Mouse (Mus musculus) limb, embryonic 15.5 days (tissue): ENCODE measurements around the gene Aspg. TPM values are rescaled to one million over a fixed set of nuclear protein-coding genes. Genes with fewer than 3 reads are reported as not detected.
A peak's percentile ranks its signal among the peaks of the same experiment; 100 is the strongest.

Experiments
- ATAC-seq: fragments of 200-750 bp; cut with Nextera tagmentation; 2 replicates; pipeline ENCODE4 v1.8.0; 2017; ENCODE audit warnings: low read depth, moderate TSS enrichment; ENCODE audit not compliant: insufficient number of reproducible peaks, low FRiP score, low TSS enrichment
- H3K27ac ChIP-seq: fragments of 300-500 bp; sonication (generic); 2 replicates; pipeline ENCODE4 v1.5.1; 2015; ENCODE audit warnings: moderate library complexity, mild to moderate bottlenecking, inconsistent platforms
- H3K27me3 ChIP-seq: fragments of 300-500 bp; sonication (generic); 2 replicates; pipeline ENCODE4 v1.6.1; 2015; ENCODE audit warnings: inconsistent platforms
- H3K36me3 ChIP-seq: fragments of 300-500 bp; sonication (generic); 2 replicates; pipeline ENCODE4 v1.6.1; 2015; ENCODE audit warnings: inconsistent platforms
- H3K4me1 ChIP-seq: fragments of 300-500 bp; sonication (generic); 2 replicates; pipeline ENCODE4 v1.6.1; 2015; ENCODE audit warnings: inconsistent platforms
- H3K4me2 ChIP-seq: fragments of 300-500 bp; sonication (generic); 2 replicates; pipeline ENCODE4 v1.6.1; 2015; ENCODE audit warnings: mild to moderate bottlenecking, inconsistent platforms
- H3K4me3 ChIP-seq: fragments of 300-500 bp; sonication (generic); 2 replicates; pipeline ENCODE4 v1.5.1; 2015; ENCODE audit warnings: mild to moderate bottlenecking, inconsistent platforms
- H3K9ac ChIP-seq: fragments of 300-500 bp; sonication (generic); 2 replicates; pipeline ENCODE4 v1.6.1; 2015; ENCODE audit warnings: inconsistent platforms
- H3K9me3 ChIP-seq: fragments of 300-500 bp; sonication (generic); 2 replicates; pipeline ENCODE4 v1.6.1; 2016; ENCODE audit warnings: inconsistent platforms
- WGBS: fragments of 180-500 bp; shearing (Covaris S2); methylation state at CpG from one replicate; pipeline ENCODE4 v1.1.7; 2015; 5-methylcytosine and 5-hydroxymethylcytosine counted together
- polyA plus RNA-seq: library from polyadenylated mRNA; unstranded; fragments of >200 nt; fragmentation: Nextera tagmentation; extraction: Ambion mirVana; gene quantifications from 2 replicates; pipeline ENCODE4 v1.2.1, GENCODE M21; 2015

Gene Aspg
- 8.0 and 9.2 TPM in 2 replicates for polyA plus RNA-seq

DNA sequence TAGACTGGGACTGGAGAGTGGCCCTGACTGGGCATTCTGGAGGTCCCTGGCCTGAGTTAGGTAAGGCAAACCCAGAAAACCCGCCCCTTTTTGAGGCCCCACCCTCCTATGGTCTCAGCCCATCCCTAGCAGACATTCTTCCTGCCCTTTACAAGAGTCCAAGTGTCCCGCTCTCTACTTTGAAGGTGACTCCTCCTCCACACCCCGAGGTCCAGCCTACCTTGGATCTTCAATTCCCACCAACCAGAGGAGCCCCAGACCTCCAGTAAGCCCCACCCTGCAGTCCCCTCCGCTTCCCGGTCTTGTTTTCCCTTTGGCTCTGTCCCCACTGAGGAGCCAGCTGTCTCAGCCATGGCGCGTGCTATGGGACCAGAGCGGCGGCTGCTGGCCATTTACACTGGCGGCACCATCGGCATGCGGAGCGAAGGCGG, at the start of gene Aspg:
TSS of gene Aspg (plus strand) at position 139 of the 431 bp plus-strand sequence.
- Histone ChIP-seq H3K36me3 (no peaks in the 10 kb centered on the region), H3K27ac (no peak within 1 kb of the TSS), H3K9ac (no peak within 1 kb of the TSS), H3K4me2 (peak within 1 kb of the TSS; percentile 35), H3K4me1 (peaks cover 5% of the 10 kb centered on the region), H3K4me3 (peak within 1 kb of the TSS; percentile 21), H3K27me3 (peaks cover 3% of the 10 kb centered on the region; the same call in 1 of the 2 replicates), H3K9me3 (no peaks in the 10 kb centered on the region)
- ATAC-seq: peak; percentile 60; the same call in 1 of the 2 replicates
- 1% methylated on average over 14 of the region's 14 CpGs for WGBS

DNA sequence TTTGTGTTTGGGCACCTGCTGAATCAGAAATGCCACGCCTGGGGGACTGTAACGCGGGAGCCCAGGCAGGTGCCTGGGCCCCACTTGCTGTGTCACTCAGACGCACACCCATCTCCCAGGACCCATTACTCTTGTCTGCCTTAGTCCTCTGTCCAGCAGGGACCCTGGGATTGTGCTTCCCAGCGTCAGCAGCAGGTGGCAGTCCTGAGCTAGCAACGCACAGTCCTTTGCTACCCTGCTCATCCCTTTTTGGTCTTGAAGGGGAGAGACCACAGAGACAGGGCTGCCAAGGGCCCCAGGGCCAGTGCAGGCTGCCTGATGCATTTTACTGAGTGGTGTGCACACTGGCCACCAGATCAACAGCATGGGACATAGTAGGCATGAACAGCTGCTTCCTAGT, 28.8 kb upstream of the Aspg start:
- no peak overlapping the region for H3K4me2 ChIP-seq
- no peak overlapping the region for H3K4me3 ChIP-seq
- no peak; the same call in 1 of the 2 replicates for ATAC-seq
- no peaks in the 10 kb centered on the region for H3K36me3 ChIP-seq
- H3K9me3 ChIP-seq: no peaks in the 10 kb centered on the region
- H3K9ac ChIP-seq: no peak overlapping the region
- no peaks in the 10 kb centered on the region for H3K27me3 ChIP-seq
- H3K27ac ChIP-seq: no peak overlapping the region
- no peaks in the 10 kb centered on the region for H3K4me1 ChIP-seq
- 10% methylated on average over 6 of the region's 6 CpGs for WGBS

DNA sequence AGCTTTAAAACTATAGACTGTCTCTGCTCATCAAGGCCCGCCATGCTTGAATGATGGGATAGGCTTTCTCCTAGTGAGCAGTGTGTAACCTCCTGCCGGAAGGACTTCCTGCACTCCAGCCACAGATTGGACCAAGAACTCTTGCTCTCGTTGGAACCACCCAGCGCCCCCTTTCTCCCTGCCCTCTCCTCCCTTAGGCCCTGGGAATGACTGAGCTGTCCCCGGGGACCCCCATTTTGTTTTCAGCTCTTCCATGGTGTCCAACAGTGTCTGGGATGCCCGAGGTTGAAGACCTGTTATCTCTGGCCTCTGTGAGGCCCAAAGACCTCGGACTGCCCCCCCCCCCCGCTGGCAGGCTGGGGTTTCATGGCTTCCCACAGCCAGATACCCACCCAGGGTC, 26.6 kb upstream of the Aspg start:
- H3K4me2 ChIP-seq: no peak overlapping the region
- H3K9ac ChIP-seq: no peak overlapping the region
- no peak overlapping the region for H3K4me3 ChIP-seq
- H3K4me1 ChIP-seq: no peaks in the 10 kb centered on the region
- no peaks in the 10 kb centered on the region for H3K9me3 ChIP-seq
- ATAC-seq: no peak
- WGBS: 71% methylated on average over 8 of the region's 8 CpGs
- H3K27ac ChIP-seq: no peak overlapping the region
- H3K36me3 ChIP-seq: no peaks in the 10 kb centered on the region
- no peaks in the 10 kb centered on the region for H3K27me3 ChIP-seq

DNA sequence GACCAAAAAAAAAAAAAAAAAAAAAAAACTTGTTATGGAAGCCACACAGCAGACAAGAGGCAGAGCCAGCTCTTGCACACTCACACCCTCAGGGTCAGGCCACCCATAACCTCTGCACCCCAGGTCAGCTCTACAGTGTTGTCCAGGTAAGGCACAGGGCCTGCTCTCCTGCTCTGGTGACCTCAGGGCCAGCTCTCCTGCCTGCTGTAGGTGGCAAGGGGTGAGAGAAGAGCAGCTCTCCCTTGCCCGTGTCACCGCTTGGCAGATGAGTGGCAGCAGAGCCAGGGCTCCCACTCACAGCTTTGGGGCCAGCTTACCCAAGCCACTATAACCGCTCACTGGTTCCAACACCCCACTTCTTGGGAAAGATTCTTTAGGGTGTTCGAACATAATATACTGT, 25.6 kb upstream of the Aspg start:
- H3K27ac ChIP-seq: no peak overlapping the region
- H3K36me3 ChIP-seq: no peaks in the 10 kb centered on the region
- H3K27me3 ChIP-seq: no peaks in the 10 kb centered on the region
- no peak overlapping the region for H3K4me3 ChIP-seq
- ATAC-seq: no peak
- no peak overlapping the region for H3K4me2 ChIP-seq
- WGBS: 87% methylated on average over 4 of the region's 4 CpGs
- H3K9me3 ChIP-seq: no peaks in the 10 kb centered on the region
- H3K4me1 ChIP-seq: no peaks in the 10 kb centered on the region
- H3K9ac ChIP-seq: no peak overlapping the region

DNA sequence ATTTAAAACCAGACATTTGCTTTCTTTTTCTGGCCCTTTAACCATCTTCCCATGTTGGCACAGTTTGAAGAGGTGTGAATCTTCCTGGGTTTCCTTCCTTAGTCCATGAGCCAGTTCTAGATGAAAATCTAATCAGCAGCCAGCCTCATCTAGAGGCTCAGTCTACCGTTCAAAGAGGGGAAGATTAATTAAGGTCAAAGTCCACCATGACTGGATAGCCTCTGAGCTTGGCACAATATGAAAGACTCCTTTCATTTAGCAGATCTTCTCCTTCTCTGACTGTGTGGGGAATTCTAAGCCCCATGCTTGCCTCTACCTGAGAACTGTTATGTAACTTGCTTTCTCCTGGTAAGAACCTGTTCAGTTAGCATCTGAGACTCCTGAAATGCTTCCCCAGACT, 24.2 kb upstream of the Aspg start:
- ATAC-seq: no peak
- Histone ChIP-seq H3K27ac (no peak overlapping the region), H3K4me2 (no peak overlapping the region), H3K4me3 (no peak overlapping the region), H3K9me3 (no peaks in the 10 kb centered on the region), H3K36me3 (no peaks in the 10 kb centered on the region), H3K4me1 (peaks cover 7% of the 10 kb centered on the region; the same call in 1 of the 2 replicates), H3K9ac (no peak overlapping the region), H3K27me3 (no peaks in the 10 kb centered on the region)
- 54% methylated on average over 1 of the region's 1 CpGs for WGBS

DNA sequence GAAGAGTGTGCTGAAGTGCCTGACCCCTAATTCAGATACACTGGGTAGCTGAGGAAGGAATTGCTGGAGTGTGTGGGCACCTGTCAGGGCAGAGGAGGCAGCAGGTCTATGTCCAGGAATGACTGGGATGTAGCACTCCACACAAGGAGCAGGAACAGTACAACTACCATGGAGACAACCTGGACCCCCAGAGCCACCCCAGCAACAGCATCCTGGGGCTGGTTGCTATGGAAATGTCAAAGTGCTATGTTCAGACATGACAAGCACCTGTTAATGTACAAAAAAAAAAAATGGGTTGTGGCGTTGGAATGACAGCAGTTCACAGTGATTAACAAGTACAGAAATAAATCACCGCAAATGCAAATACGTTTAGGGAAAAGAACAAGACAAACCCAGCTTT, 20.2 kb upstream of the Aspg start:
- no peak overlapping the region for H3K27ac ChIP-seq
- no peaks in the 10 kb centered on the region for H3K9me3 ChIP-seq
- no peaks in the 10 kb centered on the region for H3K36me3 ChIP-seq
- no peak for ATAC-seq
- peaks cover 14% of the 10 kb centered on the region for H3K4me1 ChIP-seq
- no peak overlapping the region for H3K4me3 ChIP-seq
- H3K4me2 ChIP-seq: no peak overlapping the region
- 74% methylated on average over 3 of the region's 3 CpGs for WGBS
- no peak overlapping the region for H3K9ac ChIP-seq
- peaks cover under 1% of the 10 kb centered on the region for H3K27me3 ChIP-seq

DNA sequence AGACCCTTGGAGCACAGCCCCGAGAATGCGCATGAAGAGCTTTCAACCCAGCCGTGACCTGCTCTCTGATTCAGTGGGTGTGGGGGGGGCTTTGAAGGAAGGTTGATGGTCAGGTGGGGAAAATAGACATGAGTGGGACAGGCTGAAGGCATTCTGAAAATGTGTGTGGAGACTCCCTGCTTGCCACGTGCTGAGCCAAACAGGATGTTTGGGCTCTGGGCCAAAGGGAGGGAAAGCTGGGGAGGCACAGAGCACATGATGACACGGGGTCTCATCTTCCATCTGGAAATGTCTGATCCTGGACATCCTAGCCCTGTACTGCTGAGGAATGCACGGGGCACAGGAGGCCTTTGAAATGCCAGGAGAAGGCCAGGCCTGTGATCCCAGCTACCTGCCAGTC, 19.8 kb upstream of the Aspg start:
- no peak for ATAC-seq
- H3K4me3 ChIP-seq: no peak overlapping the region
- no peaks in the 10 kb centered on the region for H3K36me3 ChIP-seq
- H3K9ac ChIP-seq: no peak overlapping the region
- WGBS: 39% methylated on average over 6 of the region's 6 CpGs
- peaks cover 6% of the 10 kb centered on the region for H3K27me3 ChIP-seq
- H3K4me2 ChIP-seq: no peak overlapping the region
- H3K9me3 ChIP-seq: no peaks in the 10 kb centered on the region
- H3K4me1 ChIP-seq: peaks cover 14% of the 10 kb centered on the region
- no peak overlapping the region for H3K27ac ChIP-seq

DNA sequence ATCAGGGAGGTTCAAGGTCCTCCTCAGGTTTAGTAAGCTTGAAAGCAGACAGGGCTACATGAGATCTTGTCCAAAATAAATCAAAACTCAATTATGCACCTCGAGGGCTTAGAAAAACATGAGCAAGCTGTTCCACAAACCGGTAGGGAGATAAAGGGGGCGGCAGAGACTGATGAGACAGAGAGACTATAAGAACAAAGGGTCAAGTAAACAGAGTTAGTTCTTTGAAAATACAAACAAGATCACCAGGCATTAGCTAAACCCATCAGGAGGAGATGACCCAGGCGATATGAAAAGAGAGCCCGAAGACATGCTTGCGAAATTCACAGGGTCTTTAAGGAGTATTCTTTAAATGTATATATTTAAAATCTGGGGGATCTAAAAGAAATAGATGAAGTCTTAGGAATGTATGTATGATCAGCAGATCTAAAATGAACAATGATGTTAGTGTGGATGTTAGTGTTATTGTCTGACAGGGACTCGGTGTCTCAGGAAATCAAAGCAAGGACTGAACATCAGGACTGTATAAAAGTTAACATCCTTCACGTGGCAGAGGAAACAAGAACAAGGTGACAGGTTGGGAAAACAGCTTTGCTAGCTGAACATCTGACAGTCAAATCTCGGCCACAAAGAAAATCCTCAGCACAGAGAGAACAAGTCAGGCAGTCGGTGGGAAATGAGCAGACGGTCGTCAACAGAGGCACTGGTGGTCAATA, 17.7 kb upstream of the Aspg start:
- Histone ChIP-seq H3K27ac (no peak overlapping the region), H3K36me3 (no peaks in the 10 kb centered on the region), H3K9ac (no peak overlapping the region), H3K4me3 (no peak overlapping the region), H3K4me2 (no peak overlapping the region), H3K4me1 (peaks cover 14% of the 10 kb centered on the region), H3K9me3 (no peaks in the 10 kb centered on the region), H3K27me3 (peaks cover 8% of the 10 kb centered on the region)
- 49% methylated on average over 12 of the region's 12 CpGs for WGBS
- ATAC-seq: no peak

DNA sequence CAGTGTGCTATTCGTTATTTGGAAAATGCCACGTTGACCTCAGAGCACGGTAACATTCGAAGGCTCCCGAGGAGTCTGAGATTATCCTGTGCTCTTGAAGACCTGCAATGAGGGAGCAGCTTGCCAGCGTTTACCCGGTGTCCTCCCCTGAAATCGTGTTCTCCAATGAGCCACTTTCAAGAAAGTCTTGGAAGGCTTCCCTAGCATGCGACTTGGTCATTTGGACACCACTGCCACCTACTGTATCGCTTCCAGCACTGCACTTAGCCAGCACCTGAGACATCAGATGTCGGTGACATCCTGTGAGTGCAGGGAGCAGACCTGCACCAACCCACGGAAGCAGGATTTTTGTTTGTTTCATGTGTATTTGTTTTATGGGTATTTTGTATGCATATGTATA, 15.4 kb upstream of the Aspg start:
- Histone ChIP-seq H3K4me2 (peak overlapping the region; percentile 4), H3K27ac (no peak overlapping the region), H3K4me3 (0 out of 2 replicates have a peak overlapping the region, but pooled peaks have one; percentile 1), H3K9me3 (no peaks in the 10 kb centered on the region), H3K27me3 (peaks cover 8% of the 10 kb centered on the region), H3K4me1 (peaks cover 14% of the 10 kb centered on the region), H3K9ac (no peak overlapping the region), H3K36me3 (no peaks in the 10 kb centered on the region)
- no peak for ATAC-seq
- WGBS: 6% methylated on average over 12 of the region's 12 CpGs

DNA sequence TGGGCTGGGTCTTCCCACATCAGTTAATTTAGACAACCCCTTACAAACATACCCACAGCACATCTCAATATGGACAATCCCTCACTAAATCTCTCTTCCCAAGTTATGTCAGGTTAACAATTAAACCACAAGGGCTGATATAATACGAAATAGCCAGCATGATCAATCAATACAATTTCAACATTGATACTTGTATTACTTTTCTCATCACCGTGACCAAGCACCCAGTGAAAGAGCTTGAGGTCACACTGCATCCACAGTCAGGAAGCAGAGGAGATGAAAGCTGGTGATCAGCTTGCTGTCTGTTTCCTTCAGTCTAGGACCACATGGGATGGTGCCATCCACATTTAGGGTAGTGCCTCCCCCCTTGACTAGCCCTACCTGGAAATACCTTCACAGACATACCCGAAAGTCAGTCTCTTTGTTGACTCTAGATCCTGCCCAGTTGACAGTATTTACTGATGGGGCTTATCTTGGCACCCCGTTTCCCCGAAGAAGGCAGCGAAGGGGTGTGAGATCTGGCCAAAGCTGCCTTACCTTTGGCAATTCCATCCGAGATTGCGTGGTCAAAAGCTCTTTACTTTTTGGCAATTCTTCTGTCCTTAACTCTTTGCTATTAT, 12.1 kb upstream of the Aspg start:
- no peak for ATAC-seq
- H3K4me3 ChIP-seq: no peak overlapping the region
- 82% methylated on average over 8 of the region's 8 CpGs for WGBS
- no peak overlapping the region for H3K4me2 ChIP-seq
- H3K27me3 ChIP-seq: peaks cover 8% of the 10 kb centered on the region
- H3K4me1 ChIP-seq: peaks cover 7% of the 10 kb centered on the region
- H3K36me3 ChIP-seq: no peaks in the 10 kb centered on the region
- H3K9ac ChIP-seq: no peak overlapping the region
- H3K9me3 ChIP-seq: no peaks in the 10 kb centered on the region
- H3K27ac ChIP-seq: no peak overlapping the region

DNA sequence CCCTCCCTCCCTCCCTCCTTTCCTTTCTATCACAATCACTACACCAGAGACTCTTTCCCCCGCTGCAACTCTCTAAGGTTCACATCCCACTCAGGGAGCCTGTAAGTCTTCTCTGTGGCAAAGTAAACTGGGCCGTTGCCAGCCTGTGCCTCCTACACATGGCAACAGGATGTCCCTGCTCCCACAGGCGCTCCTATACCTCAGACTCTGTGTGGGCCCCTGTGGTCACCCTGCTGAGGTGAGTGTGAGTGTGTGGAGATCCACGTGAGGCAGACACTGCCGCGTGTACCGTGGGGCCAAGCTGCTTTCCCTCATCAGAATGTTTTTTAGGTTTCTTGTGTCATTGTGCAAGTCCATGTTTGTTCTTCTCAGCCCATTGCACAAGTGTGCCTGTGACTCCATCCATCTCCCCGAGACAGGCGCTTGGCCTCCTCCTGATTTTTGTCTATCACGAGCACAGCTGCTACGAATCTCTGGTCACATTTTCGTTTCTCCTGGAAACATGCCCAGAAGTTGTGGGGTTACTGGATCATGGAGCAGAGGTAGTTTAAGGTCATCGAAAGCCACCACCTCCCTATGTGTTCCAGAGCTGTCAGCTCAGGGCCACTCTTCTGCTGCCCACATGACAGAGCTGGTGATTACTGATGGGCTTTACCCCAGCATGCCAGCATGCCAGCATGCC, 10.3 kb upstream of the Aspg start:
- no peak for ATAC-seq
- Histone ChIP-seq H3K4me2 (no peak overlapping the region), H3K27me3 (peaks cover 8% of the 10 kb centered on the region), H3K9me3 (no peaks in the 10 kb centered on the region), H3K27ac (no peak overlapping the region), H3K4me3 (no peak overlapping the region), H3K9ac (no peak overlapping the region), H3K4me1 (peaks cover 3% of the 10 kb centered on the region; the same call in 1 of the 2 replicates), H3K36me3 (no peaks in the 10 kb centered on the region)
- 54% methylated on average over 13 of the region's 13 CpGs for WGBS

DNA sequence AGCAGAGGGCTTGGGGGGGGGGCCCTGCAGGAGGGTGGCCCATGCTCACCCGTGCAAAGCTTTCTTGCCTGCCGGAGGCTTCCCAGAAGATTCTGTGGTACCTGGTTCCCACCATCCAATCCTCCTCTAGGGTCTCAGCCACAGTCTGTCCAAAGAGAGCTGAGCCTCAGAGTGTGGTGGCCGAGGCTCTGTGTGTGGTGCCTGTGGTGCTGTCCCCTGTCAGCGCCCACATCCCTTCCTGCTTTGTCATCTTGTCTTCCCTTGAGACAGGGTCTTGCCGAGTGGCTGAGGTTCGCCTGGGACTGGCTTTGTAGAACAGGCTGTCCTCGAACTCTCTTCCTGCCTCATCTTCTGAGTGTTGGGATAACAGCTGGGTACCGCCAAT, 9.8 kb upstream of the Aspg start:
- Histone ChIP-seq H3K9ac (no peak overlapping the region), H3K27me3 (peaks cover 2% of the 10 kb centered on the region; the same call in 1 of the 2 replicates), H3K4me2 (no peak overlapping the region), H3K4me3 (no peak overlapping the region), H3K4me1 (peaks cover 3% of the 10 kb centered on the region; the same call in 1 of the 2 replicates), H3K36me3 (no peaks in the 10 kb centered on the region), H3K27ac (no peak overlapping the region), H3K9me3 (no peaks in the 10 kb centered on the region)
- ATAC-seq: no peak
- WGBS: 71% methylated on average over 8 of the region's 8 CpGs
